Mouse (Mus musculus): Measurements from ENCODE around the gene Itgb2. TPM values are rescaled to one million over a fixed set of nuclear protein-coding genes. Genes with fewer than 3 reads are reported as not detected.

Itgb2 gene
- polyA plus RNA-seq, 1 experiment from 2014 or later: 0.64 TPM

DNA sequence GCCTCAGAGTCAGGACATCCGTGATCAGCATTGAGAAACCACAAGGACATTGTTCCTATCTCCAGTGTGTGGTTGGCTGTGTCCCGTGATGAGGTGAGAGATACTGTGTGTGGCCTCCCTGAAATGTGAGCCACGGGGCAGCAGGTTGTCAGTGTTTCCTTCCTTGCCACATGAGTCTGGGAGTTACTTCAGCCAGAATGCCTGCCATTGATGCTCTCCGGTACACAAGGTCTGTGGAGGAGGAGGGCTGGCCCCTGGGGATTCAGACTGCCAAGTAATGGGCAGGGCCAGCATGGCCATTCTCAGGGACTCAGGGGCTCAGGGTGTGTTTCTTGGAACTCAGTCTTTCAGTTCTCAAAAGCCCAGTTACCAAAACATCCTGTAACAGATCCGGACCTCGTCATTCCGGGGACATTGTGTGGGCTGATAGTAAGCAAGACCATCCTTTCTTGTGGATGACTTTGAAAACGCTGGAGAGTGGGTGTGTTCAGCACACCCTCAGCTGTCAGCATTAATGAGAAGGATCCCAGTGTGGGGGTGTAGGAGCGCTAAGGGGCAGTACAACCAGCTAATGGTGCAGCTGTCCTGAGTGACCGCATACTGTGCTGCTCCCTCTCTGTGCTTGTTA is 53.9 kb downstream of the Itgb2 start:
- Histone ChIP-seq H3K9ac (no peak overlapping the region; the same call in 1 of the 2 replicates), H3K9me3 (no peaks in the 10 kb centered on the region), H3K4me3 (replicated peaks) (no peak overlapping the region), H3K4me1 (peaks cover 30% of the 10 kb centered on the region), H3K27ac (0 out of 2 replicates have a peak overlapping the region, but pooled peaks have one; percentile 31), H3K27me3 (0 out of 2 replicates have a peak, but pooled peaks cover 6% of the 10 kb centered on the region), H3K36me3 (replicated peaks) (peaks cover 18% of the 10 kb centered on the region), H3K4me2 (no peak overlapping the region)
- WGBS: 77% methylated on average over 10 of the region's 10 CpGs
- ATAC-seq (ENCODE audit: low FRiP score): no peak

DNA sequence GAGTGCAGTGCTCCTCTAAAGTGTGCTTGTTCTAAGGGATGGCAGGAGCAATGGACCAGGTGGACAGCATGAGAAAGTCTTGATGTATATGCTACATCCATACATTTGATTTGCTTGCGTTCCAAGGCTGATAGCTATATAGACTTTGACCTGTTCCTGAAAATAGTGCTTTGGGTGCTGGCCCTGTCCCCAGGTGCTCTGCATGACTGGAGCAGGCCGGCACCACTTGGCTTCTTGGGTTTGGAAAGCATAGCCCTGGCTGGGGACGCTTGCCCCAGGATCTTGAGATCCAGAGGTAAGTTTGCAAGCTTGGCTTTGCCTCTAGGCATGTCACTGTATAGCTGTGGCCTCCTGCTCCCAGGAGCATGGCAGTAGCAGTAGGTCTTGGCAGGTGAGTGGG is 56.6 kb downstream of the Itgb2 start:
- Histone ChIP-seq H3K27ac (no peak overlapping the region), H3K9ac (no peak overlapping the region), H3K4me1 (peaks cover 33% of the 10 kb centered on the region), H3K27me3 (no peaks in the 10 kb centered on the region), H3K36me3 (replicated peaks) (peaks cover 37% of the 10 kb centered on the region), H3K4me2 (no peak overlapping the region), H3K4me3 (replicated peaks) (no peak overlapping the region), H3K9me3 (no peaks in the 10 kb centered on the region)
- no peak for ATAC-seq (ENCODE audit: low FRiP score)
- WGBS: 91% methylated on average over 3 of the region's 3 CpGs

DNA sequence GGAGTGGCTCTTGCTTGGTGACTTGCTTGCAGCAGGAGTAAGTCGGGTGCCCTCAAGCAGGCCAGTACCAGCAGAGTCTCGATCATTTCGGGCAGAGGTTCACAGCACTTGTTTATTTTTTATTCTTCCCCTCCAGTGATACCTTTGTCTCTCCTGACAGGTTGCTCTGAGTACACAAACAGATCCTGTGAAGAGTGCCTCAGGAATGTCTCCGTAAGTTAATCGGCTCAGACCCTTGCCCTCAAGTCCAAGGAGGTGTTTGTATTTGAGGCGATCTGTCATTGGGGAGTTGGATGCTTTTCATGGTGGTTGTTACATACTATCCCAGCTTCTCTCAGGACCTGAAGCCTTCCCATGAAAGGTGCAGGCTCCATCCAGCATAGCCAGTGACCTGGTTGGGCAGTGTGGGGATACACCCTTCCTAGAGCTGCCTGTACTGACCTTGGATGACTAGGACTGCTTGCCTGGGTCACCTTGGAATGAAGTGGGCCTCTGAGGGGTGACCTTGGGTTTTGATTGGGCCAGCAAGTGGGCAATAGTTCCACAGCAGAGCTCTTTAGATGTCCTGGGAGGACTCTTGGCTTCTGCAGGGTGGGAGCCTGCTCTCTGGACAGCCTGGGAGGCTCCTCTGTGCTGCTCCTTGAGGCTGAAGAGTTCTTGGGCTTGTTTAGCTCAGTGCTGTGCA is 57.2 kb downstream of the Itgb2 start:
- H3K4me2 ChIP-seq: no peak overlapping the region
- no peak overlapping the region for H3K4me3 ChIP-seq (replicated peaks)
- H3K9me3 ChIP-seq: no peaks in the 10 kb centered on the region
- peaks cover 30% of the 10 kb centered on the region for H3K4me1 ChIP-seq
- 95% methylated on average over 6 of the region's 6 CpGs for WGBS
- H3K36me3 ChIP-seq (replicated peaks): peaks cover 41% of the 10 kb centered on the region
- H3K27ac ChIP-seq: no peak overlapping the region
- no peaks in the 10 kb centered on the region for H3K27me3 ChIP-seq
- no peak for ATAC-seq (ENCODE audit: low FRiP score)
- no peak overlapping the region for H3K9ac ChIP-seq

DNA sequence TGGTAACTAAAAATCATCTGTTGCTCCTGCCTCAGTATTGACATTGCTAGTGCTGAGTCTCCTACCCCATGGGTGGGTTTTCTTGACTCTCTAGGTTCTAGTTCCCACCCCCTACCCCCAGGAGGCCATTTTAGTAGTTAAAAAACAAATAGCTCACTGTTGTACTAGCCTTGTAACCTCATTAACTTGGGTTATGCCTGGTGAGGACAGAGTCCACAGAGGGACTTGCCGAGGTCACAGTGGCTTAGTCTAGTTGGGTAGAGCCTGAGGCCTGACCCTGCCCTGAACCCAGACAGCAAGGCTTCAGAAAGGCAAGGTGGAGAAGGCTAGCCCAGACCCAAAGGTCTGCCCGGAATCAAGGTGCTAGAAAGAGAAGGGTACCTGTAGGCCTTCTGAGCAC is 58.0 kb downstream of the Itgb2 start:
- Histone ChIP-seq H3K27me3 (no peaks in the 10 kb centered on the region), H3K4me3 (replicated peaks) (no peak overlapping the region), H3K9me3 (no peaks in the 10 kb centered on the region), H3K36me3 (replicated peaks) (peaks cover 50% of the 10 kb centered on the region), H3K27ac (no peak overlapping the region), H3K4me1 (peaks cover 22% of the 10 kb centered on the region), H3K4me2 (no peak overlapping the region), H3K9ac (no peak overlapping the region)
- ATAC-seq (ENCODE audit: low FRiP score): no peak
- WGBS: 86% methylated on average over 2 of the region's 2 CpGs

DNA sequence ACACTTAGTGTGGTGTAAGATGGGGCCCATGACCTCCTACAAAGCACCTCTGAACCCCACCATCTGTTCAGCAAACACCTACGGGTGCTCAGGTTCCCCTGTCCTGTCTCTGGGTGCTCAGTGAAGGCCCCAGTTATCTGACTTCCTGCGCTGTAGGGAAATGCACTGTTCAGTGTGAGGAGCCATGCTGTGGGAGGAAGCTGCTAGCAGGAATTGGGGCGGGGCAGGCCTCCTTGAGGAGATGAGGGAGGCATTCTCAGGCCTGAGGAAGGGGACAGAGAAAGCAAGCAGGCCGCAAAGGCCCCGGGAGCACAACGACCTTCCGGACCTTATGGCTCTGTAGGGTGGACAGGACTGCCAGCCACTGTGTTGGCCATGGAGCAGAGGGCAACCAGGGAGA is 59.1 kb downstream of the Itgb2 start:
- no peaks in the 10 kb centered on the region for H3K27me3 ChIP-seq
- no peak overlapping the region for H3K4me3 ChIP-seq (replicated peaks)
- no peak for ATAC-seq (ENCODE audit: low FRiP score)
- 85% methylated on average over 7 of the region's 7 CpGs for WGBS
- no peak overlapping the region for H3K4me2 ChIP-seq
- peaks cover 13% of the 10 kb centered on the region; the same call in 1 of the 2 replicates for H3K4me1 ChIP-seq
- peaks cover 60% of the 10 kb centered on the region for H3K36me3 ChIP-seq (replicated peaks)
- H3K9ac ChIP-seq: no peak overlapping the region
- no peaks in the 10 kb centered on the region for H3K9me3 ChIP-seq
- no peak overlapping the region for H3K27ac ChIP-seq

DNA sequence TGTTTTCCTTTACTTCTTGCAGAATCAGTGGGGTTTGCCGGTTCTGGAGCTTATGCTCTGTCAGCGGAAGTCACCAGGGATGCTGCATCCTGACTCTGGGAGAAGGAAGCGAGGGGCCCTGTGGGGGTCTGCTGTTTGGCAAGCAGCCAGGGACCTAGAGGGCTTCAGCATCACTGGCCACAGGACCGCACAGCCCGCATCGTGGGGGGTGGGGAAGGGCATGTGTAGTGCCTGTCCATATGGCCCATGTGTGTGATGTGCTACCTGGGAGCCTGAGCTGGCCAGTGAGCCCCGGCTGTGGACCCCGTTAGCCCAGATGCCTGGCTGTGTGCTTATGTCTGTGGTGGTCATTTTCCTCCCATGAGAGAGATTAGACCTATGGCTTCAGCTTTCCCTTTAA is 59.7 kb downstream of the Itgb2 start:
- no peak for ATAC-seq (ENCODE audit: low FRiP score)
- Histone ChIP-seq H3K4me2 (no peak overlapping the region), H3K9ac (no peak overlapping the region), H3K36me3 (replicated peaks) (peaks cover 67% of the 10 kb centered on the region), H3K27me3 (no peaks in the 10 kb centered on the region), H3K9me3 (no peaks in the 10 kb centered on the region), H3K4me1 (peaks cover 13% of the 10 kb centered on the region; the same call in 1 of the 2 replicates), H3K4me3 (replicated peaks) (no peak overlapping the region), H3K27ac (no peak overlapping the region)
- WGBS: 87% methylated on average over 8 of the region's 8 CpGs

DNA sequence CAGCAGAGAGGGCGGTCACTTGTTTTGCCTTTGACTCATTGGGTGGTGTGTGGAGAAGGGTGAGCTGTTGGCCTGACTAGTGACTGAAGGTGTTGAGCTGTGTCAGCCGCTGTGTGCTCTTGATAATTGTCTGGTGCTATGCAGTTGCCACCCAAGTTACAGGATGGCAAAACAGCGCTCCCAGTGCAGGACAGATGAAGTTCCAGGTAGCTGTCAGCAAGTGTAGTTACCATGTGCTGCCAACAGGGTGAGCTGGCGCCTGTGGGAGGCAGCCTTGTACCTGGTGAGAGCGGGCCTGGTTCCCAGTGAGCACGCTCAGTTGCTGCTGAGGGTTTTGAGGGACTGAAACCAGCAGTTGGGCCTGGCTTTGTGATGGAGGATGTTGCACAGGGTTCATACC is 60.8 kb downstream of the Itgb2 start:
- Histone ChIP-seq H3K4me3 (replicated peaks) (no peak overlapping the region), H3K4me1 (peaks cover 13% of the 10 kb centered on the region; the same call in 1 of the 2 replicates), H3K9ac (peak overlapping the region; percentile 17; the same call in 1 of the 2 replicates), H3K27me3 (no peaks in the 10 kb centered on the region), H3K4me2 (no peak overlapping the region), H3K36me3 (replicated peaks) (peaks cover 77% of the 10 kb centered on the region), H3K27ac (no peak overlapping the region), H3K9me3 (no peaks in the 10 kb centered on the region)
- WGBS: 36% methylated on average over 6 of the region's 6 CpGs
- peak; percentile 64; the same call in 1 of the 2 replicates for ATAC-seq (ENCODE audit: low FRiP score)

DNA sequence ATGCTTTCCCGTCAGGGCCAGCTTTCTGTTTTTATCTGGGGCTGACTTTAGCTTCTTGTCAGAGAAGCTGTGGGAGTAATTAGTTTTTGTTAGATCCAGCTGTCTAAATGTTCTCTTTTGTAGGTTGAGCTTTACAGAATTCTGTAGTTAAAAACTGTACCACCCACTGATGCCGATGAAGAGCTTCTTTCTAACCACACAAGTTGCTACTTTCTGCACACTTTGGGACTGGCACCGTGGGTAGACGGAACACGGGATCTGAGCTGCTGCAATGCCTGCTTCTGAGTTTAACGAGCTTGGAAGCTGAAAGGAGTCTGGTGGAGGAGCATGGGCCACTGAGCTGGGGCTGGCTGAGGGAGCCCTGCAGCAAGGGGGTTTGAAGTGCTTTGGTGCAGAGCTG is 61.5 kb downstream of the Itgb2 start:
- peaks cover 82% of the 10 kb centered on the region for H3K36me3 ChIP-seq (replicated peaks)
- peaks cover 13% of the 10 kb centered on the region; the same call in 1 of the 2 replicates for H3K4me1 ChIP-seq
- no peak overlapping the region for H3K4me3 ChIP-seq (replicated peaks)
- no peak for ATAC-seq (ENCODE audit: low FRiP score)
- no peaks in the 10 kb centered on the region for H3K9me3 ChIP-seq
- H3K27ac ChIP-seq: no peak overlapping the region
- H3K4me2 ChIP-seq: no peak overlapping the region
- 54% methylated on average over 6 of the region's 6 CpGs for WGBS
- no peak overlapping the region for H3K9ac ChIP-seq
- H3K27me3 ChIP-seq: no peaks in the 10 kb centered on the region

DNA sequence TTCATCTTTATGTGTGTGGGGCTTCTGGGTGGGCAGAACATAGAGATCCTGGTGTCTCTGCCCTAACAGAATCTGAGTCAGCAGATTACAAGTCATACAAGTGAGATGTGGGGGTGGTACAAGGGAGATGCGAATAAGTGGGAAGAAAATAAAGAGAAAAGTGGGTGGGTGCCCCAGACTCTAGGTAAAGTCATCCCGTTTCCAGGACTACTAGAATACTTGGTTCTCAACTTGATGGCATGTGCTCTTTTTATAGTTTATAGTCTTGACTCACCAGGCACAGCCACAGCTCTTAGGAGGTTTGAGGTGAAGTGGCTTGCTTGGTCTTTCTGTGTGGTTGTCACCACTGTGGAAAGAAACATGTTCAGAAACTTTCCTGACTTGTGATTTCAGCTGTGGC is 66.0 kb downstream of the Itgb2 start:
- H3K36me3 ChIP-seq (replicated peaks): peaks cover 75% of the 10 kb centered on the region
- 0 out of 2 replicates have a peak, but pooled peaks cover under 1% of the 10 kb centered on the region for H3K4me1 ChIP-seq
- H3K9ac ChIP-seq: no peak overlapping the region
- no peaks in the 10 kb centered on the region for H3K9me3 ChIP-seq
- no peak for ATAC-seq (ENCODE audit: low FRiP score)
- no peak overlapping the region for H3K27ac ChIP-seq
- 88% methylated on average over 2 of the region's 2 CpGs for WGBS
- H3K27me3 ChIP-seq: no peaks in the 10 kb centered on the region
- no peak overlapping the region for H3K4me3 ChIP-seq (replicated peaks)
- H3K4me2 ChIP-seq: no peak overlapping the region

DNA sequence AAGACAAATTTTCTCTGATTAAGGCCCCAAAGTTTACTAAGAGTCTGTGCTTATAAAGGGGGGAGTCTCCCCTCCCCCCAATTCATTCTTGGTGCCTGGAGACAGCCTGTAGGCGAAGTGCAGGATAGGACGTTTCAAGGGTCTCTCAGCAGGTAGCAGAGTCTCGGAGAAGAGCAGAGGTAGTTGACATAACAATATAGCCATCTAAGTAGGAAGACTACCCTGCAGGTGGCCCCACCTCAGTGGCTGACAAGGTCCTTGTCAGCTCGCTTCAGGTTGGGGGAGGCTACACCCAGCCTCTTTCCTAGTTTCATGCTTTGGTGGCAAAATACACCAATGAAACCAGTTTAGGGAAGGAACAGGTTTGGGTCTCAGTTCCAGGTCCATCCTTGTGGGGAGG is 73.0 kb downstream of the Itgb2 start:
- Histone ChIP-seq H3K27me3 (no peaks in the 10 kb centered on the region), H3K4me3 (replicated peaks) (no peak overlapping the region), H3K36me3 (replicated peaks) (peaks cover 15% of the 10 kb centered on the region), H3K9me3 (0 out of 2 replicates have a peak, but pooled peaks cover 5% of the 10 kb centered on the region), H3K4me1 (peaks cover 14% of the 10 kb centered on the region), H3K4me2 (no peak overlapping the region), H3K9ac (no peak overlapping the region), H3K27ac (no peak overlapping the region)
- 61% methylated on average over 4 of the region's 4 CpGs for WGBS
- ATAC-seq (ENCODE audit: low FRiP score): no peak

DNA sequence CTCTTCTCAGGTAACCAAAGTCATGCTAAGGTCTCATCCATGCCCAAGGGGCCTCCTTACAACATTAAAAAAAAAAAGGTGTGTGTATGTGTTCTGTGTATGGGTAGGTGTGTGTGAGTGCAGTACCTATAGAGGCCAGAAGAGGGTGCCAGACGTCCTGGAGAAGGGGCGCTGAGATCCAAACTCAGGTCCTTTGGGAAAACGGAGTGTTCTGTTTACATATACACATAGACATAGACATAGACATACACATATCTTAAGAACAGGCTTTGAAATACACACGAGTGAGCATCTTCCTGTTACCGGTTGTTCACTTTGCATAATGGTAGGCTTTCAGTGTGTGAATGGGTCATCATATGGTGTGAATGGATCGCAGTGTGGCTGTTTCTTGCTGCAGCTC is 74.1 kb downstream of the Itgb2 start:
- Histone ChIP-seq H3K27ac (no peak overlapping the region), H3K36me3 (replicated peaks) (peaks cover 4% of the 10 kb centered on the region), H3K27me3 (no peaks in the 10 kb centered on the region), H3K4me3 (replicated peaks) (no peak overlapping the region), H3K9ac (no peak overlapping the region), H3K4me2 (no peak overlapping the region), H3K4me1 (peaks cover 14% of the 10 kb centered on the region), H3K9me3 (0 out of 2 replicates have a peak, but pooled peaks cover 5% of the 10 kb centered on the region)
- WGBS: 94% methylated on average over 6 of the region's 6 CpGs
- no peak for ATAC-seq (ENCODE audit: low FRiP score)

DNA sequence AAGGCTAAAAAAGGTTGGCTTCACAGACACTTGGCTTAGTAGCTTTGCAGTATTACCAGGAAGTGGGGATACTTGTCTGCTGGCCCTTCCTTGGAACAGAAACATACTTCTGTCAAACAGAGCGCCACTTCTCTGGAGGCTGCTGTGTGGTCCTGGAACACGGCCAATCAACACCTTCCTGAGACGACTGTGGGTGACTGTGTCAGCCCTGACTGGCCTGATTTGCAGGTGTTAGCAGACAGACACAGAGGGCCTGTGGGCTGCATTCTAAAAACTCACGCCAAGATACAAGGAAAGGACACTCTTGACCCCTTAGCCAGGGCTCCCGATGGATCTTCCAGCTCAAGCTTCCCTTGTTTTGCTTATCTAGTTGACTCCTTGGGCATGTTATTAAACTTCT is 74.9 kb downstream of the Itgb2 start:
- H3K27ac ChIP-seq: no peak overlapping the region
- H3K4me3 ChIP-seq (replicated peaks): no peak overlapping the region
- peaks cover 4% of the 10 kb centered on the region for H3K36me3 ChIP-seq (replicated peaks)
- no peak overlapping the region for H3K9ac ChIP-seq
- 85% methylated on average over 5 of the region's 5 CpGs for WGBS
- no peak overlapping the region for H3K4me2 ChIP-seq
- 0 out of 2 replicates have a peak, but pooled peaks cover 5% of the 10 kb centered on the region for H3K9me3 ChIP-seq
- peaks cover 14% of the 10 kb centered on the region for H3K4me1 ChIP-seq
- ATAC-seq (ENCODE audit: low FRiP score): no peak
- no peaks in the 10 kb centered on the region for H3K27me3 ChIP-seq
